Mouse (Mus musculus) embryonic fibroblast, embryonic 13.5 days (primary cell): ENCODE results near the gene Myo1e.

Experiments used
- CTCF ChIP-seq: IDR thresholded peaks from 2 replicates; pipeline ENCODE4 v1.5.1; 2011; ENCODE audit warnings: mild to moderate bottlenecking, control low read depth, low read length, moderate library complexity, borderline replicate concordance; ENCODE audit not compliant: insufficient read depth
- POLR2A ChIP-seq: IDR thresholded peaks from 2 replicates; pipeline ENCODE4 v1.6.1; 2011; ENCODE audit warnings: low read depth, mild to moderate bottlenecking, control low read depth, low read length, moderate library complexity

DNA sequence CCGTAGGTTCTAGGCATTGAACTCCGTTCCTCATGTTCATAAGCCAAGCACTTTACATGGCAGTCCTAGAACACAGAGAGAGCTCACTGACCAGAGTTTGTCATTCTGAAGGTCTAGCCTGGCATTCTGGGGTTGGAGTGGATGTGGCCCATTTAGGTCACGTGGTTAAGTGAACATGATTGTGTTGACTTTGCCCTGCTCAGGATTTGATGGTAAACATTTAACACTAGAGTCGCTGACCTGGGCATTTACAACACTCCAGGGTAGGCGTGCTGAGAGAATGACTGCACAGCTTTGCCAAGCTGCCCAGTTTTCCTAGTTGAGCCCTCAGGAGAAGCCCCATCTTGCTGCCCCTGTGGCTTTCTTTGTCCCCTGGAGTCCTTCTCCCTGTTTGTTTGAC is 60.0 kb downstream of the Myo1e start:
- TF ChIP-seq POLR2A (no peak), CTCF (no peak)
